Mouse (Mus musculus): Measurements from ENCODE around the gene H2al1h. TPM values are rescaled to one million over a fixed set of nuclear protein-coding genes. Genes with fewer than 3 reads are reported as not detected.
"Not testable (repeated sequence)": the region's sequence is repeated elsewhere in the genome, so short reads cannot be mapped to it uniquely, and the experiment has no call there.

The H2al1h gene
- polyA plus RNA-seq (2012; ENCODE audit: insufficient read depth, insufficient read length, missing spikeins): not detected in 2 replicates

DNA sequence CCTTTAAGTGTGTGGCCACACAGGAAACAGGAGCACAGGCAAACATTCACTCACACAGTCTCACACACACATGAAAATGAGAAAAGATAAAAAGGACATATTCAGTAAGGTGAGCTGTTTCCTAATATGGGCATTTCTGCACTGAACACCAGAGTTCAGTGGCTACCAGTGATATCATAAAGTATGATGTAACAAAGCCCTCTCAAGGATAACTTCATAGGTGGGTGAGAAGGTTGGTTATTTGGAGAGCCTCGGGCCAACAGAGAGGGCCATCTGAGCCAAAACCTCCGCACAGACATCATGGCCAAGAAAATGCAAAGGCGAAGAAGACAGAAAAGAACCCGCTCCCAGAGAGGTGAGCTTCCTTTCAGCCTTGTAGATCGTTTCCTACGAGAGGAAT, at the start of gene H2al1h:
Gene H2al1h (plus strand): TSS at position 301 of the 400 bp plus-strand sequence.
- H3K27ac ChIP-seq (replicated peaks; ENCODE audit: low read depth, low read length); H3K4me3 ChIP-seq (ENCODE audit: insufficient read depth, low read depth, low read length); H3K4me1 ChIP-seq (ENCODE audit: control insufficient read depth, insufficient read depth, insufficient read length, low read length): not testable (repeated sequence)

DNA sequence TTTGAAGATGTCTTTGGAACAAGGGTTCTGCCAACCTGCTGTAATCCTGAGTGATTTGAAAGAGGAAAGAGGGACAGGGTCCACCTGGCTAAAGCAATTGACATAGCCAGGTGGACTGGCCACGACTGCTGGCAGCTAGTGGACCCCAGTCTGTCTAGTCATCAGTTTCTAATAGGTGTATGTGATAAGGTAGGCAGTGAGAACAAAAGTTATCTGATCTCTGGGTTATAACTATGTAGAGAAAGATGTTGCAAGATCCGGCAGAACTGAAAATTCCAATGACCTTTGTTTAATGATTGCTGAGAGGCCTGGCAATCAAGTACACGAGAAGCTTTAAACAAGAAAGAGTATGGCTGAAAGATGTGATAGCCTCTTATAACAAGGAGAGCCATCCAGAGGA, 48.1 kb upstream of the H2al1h start:
- Histone ChIP-seq H3K27ac (replicated peaks; ENCODE audit: low read depth, low read length) (no peak overlapping the region), H3K4me1 (ENCODE audit: control insufficient read depth, insufficient read depth, insufficient read length, low read length) (no peaks in the 10 kb centered on the region), H3K4me3 (ENCODE audit: insufficient read depth, low read depth, low read length) (no peak overlapping the region)

DNA sequence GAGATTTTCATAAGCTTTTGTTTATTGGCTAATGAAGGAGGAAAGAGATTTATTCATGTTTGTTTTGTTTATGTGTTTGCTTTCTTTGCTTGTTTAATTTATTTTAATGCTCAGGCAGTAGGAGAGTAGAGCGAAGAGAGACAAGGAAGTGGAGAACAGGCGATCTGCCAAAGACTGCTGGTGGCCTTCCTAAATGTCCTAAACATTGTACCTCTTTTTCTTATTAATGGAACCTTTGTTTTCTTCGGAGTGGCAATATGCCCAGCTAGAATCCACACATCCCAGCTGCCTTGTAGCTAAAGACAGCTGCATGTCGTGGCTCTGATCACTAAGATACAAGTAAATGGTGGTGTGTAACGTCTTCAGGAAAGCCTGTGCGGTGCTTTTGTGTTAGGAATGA, 44.2 kb upstream of the H2al1h start:
- H3K4me3 ChIP-seq (ENCODE audit: insufficient read depth, low read depth, low read length): no peak overlapping the region
- H3K27ac ChIP-seq (replicated peaks; ENCODE audit: low read depth, low read length): no peak overlapping the region

DNA sequence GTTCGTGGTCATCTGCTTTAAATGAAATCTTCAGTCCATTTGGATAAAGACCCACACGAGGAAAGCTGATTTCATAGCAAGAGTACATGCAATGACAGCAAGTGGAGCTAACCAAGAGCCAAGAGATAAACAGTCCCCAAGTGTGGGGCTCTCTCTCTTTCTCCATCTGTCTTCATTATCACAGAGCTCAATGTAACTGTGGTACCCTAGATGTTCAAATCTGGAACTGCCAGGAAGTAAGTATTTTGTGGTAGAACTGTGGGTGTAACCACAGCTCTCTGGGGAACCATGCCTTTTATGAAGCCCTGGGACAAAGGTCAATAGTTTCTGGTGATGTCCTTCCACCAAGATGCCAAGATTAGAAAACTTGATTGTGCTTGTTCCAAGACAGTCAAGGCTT, 40.6 kb upstream of the H2al1h start:
- no peak overlapping the region for H3K4me3 ChIP-seq (ENCODE audit: insufficient read depth, low read depth, low read length)
- no peak overlapping the region for H3K27ac ChIP-seq (replicated peaks; ENCODE audit: low read depth, low read length)
- no peaks in the 10 kb centered on the region for H3K4me1 ChIP-seq (ENCODE audit: control insufficient read depth, insufficient read depth, insufficient read length, low read length)

More for the DNA sequence above, 44.2 kb upstream of the H2al1h start:
- H3K4me1 ChIP-seq (ENCODE audit: control insufficient read depth, insufficient read depth, insufficient read length, low read length): no peaks in the 10 kb centered on the region

DNA sequence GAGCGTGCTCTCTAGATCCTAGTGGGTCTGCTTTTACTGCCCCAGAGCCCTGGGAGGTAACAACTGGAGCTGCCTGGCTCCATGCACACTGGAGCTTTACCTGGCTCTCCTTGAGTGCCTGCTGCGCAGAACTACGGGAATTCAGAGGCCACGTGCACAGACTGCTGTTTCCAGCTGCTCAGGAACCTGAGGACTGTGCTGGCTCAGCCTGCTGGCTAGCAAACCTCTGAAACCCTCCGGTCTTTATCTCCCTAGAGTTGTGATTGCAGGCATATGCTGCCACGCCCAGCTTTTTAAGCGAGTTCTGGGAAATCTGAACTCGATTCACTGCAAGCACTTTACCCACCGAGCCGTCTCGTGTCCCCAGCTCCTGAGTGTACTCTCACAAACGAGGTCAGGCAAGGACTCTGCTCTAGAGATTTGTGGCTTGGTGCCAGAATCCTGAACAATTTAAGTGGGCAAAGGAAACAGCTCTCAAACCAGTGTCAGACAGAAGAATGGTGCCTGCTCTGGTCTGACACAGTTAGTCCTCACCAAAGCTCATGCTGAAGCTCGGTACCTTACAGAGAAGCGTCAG, 32.9 kb upstream of the H2al1h start:
- H3K27ac ChIP-seq (replicated peaks; ENCODE audit: low read depth, low read length): no peak overlapping the region
- no peak overlapping the region for H3K4me3 ChIP-seq (ENCODE audit: insufficient read depth, low read depth, low read length)
- H3K4me1 ChIP-seq (ENCODE audit: control insufficient read depth, insufficient read depth, insufficient read length, low read length): no peaks in the 10 kb centered on the region

DNA sequence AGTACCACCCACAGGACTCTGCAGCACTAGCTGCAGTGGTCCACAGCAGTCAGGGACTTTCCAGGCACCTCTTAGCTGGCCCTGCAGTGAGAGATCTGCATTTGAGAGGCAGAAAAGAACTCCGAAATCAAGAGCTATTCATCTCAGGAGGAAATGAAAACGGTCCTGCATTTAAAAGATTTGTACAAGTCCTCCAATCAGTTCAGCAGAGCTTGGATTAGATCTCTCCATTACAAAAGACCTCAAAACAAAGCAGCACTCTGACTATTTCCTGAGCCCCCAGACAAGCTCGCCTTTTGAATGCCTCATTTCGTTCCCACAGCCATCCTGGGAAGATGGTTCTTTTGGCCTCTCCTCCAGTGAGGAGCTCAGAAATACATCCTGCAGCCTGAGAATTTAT, 32.0 kb upstream of the H2al1h start:
- no peak overlapping the region for H3K27ac ChIP-seq (replicated peaks; ENCODE audit: low read depth, low read length)
- no peaks in the 10 kb centered on the region for H3K4me1 ChIP-seq (ENCODE audit: control insufficient read depth, insufficient read depth, insufficient read length, low read length)
- no peak overlapping the region for H3K4me3 ChIP-seq (ENCODE audit: insufficient read depth, low read depth, low read length)

DNA sequence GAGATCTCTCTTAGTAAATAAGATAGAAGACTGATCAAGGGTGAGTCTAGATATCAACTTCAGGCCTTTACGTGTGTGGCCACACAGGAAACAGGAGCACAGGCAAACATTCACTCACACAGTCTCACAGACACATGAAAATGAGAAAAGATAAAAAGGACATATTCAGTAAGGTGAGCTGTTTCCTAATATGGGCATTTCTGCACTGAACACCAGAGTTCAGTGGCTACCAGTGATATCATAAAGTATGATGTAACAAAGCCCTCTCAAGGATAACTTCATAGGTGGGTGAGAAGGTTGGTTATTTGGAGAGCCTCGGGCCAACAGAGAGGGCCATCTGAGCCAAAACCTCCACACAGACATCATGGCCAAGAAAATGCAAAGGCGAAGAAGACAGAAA, 22.3 kb upstream of the H2al1h start, which contains the start of gene H2al1a:
Gene H2al1a (plus strand): TSS at position 301 of the 400 bp plus-strand sequence.
- not testable (repeated sequence) for H3K27ac ChIP-seq (replicated peaks; ENCODE audit: low read depth, low read length); H3K4me3 ChIP-seq (ENCODE audit: insufficient read depth, low read depth, low read length); H3K4me1 ChIP-seq (ENCODE audit: control insufficient read depth, insufficient read depth, insufficient read length, low read length)

DNA sequence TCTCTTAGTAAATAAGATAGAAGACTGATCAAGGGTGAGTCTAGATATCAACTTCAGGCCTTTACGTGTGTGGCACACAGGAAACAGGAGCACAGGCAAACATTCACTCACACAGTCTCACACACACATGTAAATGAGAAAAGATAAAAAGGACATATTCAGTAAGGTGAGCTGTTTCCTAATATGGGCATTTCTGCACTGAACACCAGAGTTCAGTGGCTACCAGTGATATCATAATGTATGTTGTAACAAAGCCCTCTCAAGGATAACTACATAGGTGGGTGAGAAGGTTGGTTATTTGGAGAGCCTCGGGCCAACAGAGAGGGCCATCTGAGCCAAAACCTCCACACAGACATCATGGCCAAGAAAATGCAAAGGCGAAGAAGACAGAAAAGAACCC, 19.2 kb upstream of the H2al1h start, which contains the start of gene H2al1b:
Gene H2al1b (plus strand): TSS at position 301 of the 400 bp plus-strand sequence.
- not testable (repeated sequence) for H3K27ac ChIP-seq (replicated peaks; ENCODE audit: low read depth, low read length); H3K4me3 ChIP-seq (ENCODE audit: insufficient read depth, low read depth, low read length); H3K4me1 ChIP-seq (ENCODE audit: control insufficient read depth, insufficient read depth, insufficient read length, low read length)

DNA sequence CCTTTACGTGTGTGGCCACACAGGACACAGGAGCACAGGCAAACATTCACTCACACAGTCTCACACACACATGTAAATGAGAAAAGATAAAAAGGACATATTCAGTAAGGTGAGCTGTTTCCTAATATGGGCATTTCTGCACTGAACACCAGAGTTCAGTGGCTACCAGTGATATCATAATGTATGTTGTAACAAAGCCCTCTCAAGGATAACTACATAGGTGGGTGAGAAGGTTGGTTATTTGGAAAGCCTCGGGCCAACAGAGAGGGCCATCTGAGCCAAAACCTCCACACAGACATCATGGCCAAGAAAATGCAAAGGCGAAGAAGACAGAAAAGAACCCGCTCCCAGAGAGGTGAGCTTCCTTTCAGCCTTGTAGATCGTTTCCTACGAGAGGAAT, 15.9 kb upstream of the H2al1h start, which contains the start of gene H2al1c:
Gene H2al1c (plus strand): TSS at position 301 of the 400 bp plus-strand sequence.
- H3K4me3 ChIP-seq (ENCODE audit: insufficient read depth, low read depth, low read length); H3K4me1 ChIP-seq (ENCODE audit: control insufficient read depth, insufficient read depth, insufficient read length, low read length); H3K27ac ChIP-seq (replicated peaks; ENCODE audit: low read depth, low read length): not testable (repeated sequence)

DNA sequence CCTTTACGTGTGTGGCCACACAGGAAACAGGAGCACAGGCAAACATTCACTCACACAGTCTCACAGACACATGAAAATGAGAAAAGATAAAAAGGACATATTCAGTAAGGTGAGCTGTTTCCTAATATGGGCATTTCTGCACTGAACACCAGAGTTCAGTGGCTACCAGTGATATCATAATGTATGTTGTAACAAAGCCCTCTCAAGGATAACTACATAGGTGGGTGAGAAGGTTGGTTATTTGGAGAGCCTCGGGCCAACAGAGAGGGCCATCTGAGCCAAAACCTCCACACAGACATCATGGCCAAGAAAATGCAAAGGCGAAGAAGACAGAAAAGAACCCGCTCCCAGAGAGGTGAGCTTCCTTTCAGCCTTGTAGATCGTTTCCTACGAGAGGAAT, 12.8 kb upstream of the H2al1h start, which contains the start of gene H2al1d:
Gene H2al1d (plus strand): TSS at position 301 of the 400 bp plus-strand sequence.
- H3K4me3 ChIP-seq (ENCODE audit: insufficient read depth, low read depth, low read length); H3K27ac ChIP-seq (replicated peaks; ENCODE audit: low read depth, low read length); H3K4me1 ChIP-seq (ENCODE audit: control insufficient read depth, insufficient read depth, insufficient read length, low read length): not testable (repeated sequence)

DNA sequence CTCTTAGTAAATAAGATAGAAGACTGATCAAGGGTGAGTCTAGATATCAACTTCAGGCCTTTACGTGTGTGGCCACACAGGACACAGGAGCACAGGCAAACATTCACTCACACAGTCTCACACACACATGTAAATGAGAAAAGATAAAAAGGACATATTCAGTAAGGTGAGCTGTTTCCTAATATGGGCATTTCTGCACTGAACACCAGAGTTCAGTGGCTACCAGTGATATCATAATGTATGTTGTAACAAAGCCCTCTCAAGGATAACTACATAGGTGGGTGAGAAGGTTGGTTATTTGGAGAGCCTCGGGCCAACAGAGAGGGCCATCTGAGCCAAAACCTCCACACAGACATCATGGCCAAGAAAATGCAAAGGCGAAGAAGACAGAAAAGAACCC, 9.7 kb upstream of the H2al1h start, which contains the start of gene H2al1e:
Gene H2al1e (plus strand): TSS at position 301 of the 400 bp plus-strand sequence.
- not testable (repeated sequence) for H3K4me3 ChIP-seq (ENCODE audit: insufficient read depth, low read depth, low read length); H3K27ac ChIP-seq (replicated peaks; ENCODE audit: low read depth, low read length); H3K4me1 ChIP-seq (ENCODE audit: control insufficient read depth, insufficient read depth, insufficient read length, low read length)

DNA sequence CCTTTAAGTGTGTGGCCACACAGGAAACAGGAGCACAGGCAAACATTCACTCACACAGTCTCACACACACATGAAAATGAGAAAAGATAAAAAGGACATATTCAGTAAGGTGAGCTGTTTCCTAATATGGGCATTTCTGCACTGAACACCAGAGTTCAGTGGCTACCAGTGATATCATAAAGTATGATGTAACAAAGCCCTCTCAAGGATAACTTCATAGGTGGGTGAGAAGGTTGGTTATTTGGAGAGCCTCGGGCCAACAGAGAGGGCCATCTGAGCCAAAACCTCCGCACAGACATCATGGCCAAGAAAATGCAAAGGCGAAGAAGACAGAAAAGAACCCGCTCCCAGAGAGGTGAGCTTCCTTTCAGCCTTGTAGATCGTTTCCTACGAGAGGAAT, 6.4 kb upstream of the H2al1h start, which contains the start of gene H2al1f:
Gene H2al1f (plus strand): TSS at position 301 of the 400 bp plus-strand sequence.
- H3K4me3 ChIP-seq (ENCODE audit: insufficient read depth, low read depth, low read length); H3K4me1 ChIP-seq (ENCODE audit: control insufficient read depth, insufficient read depth, insufficient read length, low read length); H3K27ac ChIP-seq (replicated peaks; ENCODE audit: low read depth, low read length): not testable (repeated sequence)

DNA sequence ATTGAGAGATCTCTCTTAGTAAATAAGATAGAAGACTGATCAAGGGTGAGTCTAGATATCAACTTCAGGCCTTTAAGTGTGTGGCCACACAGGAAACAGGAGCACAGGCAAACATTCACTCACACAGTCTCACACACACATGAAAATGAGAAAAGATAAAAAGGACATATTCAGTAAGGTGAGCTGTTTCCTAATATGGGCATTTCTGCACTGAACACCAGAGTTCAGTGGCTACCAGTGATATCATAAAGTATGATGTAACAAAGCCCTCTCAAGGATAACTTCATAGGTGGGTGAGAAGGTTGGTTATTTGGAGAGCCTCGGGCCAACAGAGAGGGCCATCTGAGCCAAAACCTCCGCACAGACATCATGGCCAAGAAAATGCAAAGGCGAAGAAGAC, 3.3 kb upstream of the H2al1h start, which contains the start of gene H2al1g:
Gene H2al1g (plus strand): TSS at position 301 of the 400 bp plus-strand sequence.
- H3K4me1 ChIP-seq (ENCODE audit: control insufficient read depth, insufficient read depth, insufficient read length, low read length); H3K4me3 ChIP-seq (ENCODE audit: insufficient read depth, low read depth, low read length); H3K27ac ChIP-seq (replicated peaks; ENCODE audit: low read depth, low read length): not testable (repeated sequence)

DNA sequence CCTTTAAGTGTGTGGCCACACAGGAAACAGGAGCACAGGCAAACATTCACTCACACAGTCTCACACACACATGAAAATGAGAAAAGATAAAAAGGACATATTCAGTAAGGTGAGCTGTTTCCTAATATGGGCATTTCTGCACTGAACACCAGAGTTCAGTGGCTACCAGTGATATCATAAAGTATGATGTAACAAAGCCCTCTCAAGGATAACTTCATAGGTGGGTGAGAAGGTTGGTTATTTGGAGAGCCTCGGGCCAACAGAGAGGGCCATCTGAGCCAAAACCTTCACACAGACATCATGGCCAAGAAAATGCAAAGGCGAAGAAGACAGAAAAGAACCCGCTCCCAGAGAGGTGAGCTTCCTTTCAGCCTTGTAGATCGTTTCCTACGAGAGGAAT, 3.1 kb downstream of the H2al1h start, which contains the start of gene H2al1i:
Gene H2al1i (plus strand): TSS at position 301 of the 400 bp plus-strand sequence.
- H3K27ac ChIP-seq (replicated peaks; ENCODE audit: low read depth, low read length); H3K4me3 ChIP-seq (ENCODE audit: insufficient read depth, low read depth, low read length); H3K4me1 ChIP-seq (ENCODE audit: control insufficient read depth, insufficient read depth, insufficient read length, low read length): not testable (repeated sequence)

DNA sequence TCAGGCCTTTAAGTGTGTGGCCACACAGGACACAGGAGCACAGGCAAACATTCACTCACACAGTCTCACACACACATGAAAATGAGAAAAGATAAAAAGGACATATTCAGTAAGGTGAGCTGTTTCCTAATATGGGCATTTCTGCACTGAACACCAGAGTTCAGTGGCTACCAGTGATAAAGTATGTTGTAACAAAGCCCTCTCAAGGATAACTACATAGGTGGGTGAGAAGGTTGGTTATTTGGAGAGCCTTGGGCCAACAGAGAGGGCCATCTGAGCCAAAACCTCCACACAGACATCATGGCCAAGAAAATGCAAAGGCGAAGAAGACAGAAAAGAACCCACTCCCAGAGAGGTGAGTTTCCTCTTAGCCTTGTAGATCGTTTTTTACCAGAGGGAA, 6.2 kb downstream of the H2al1h start, which contains the start of gene H2al1j:
Gene H2al1j (plus strand): TSS at position 301 of the 400 bp plus-strand sequence.
- H3K4me3 ChIP-seq (ENCODE audit: insufficient read depth, low read depth, low read length); H3K4me1 ChIP-seq (ENCODE audit: control insufficient read depth, insufficient read depth, insufficient read length, low read length); H3K27ac ChIP-seq (replicated peaks; ENCODE audit: low read depth, low read length): not testable (repeated sequence)

DNA sequence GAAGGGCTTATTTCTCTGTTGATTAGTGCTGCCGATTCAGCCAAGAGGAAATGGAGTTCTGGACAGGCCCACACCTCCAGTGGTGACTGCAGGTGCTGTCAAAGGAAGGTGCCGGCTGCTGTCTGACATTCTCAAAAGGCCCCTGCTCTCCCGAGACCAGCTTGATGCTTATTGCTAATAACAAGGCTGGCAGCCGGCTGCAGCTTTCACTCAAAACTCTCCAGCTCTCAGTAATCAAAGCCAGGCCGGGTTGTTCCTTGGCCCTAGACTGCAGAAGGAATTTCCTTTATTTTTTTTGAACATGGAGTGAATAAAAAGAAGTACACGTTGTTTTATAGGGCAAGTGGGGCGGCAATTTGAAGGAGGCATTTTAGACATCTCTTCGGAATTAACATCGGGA, 24.5 kb downstream of the H2al1h start:
- Histone ChIP-seq H3K4me1 (ENCODE audit: control insufficient read depth, insufficient read depth, insufficient read length, low read length) (no peaks in the 10 kb centered on the region), H3K4me3 (ENCODE audit: insufficient read depth, low read depth, low read length) (no peak overlapping the region), H3K27ac (replicated peaks; ENCODE audit: low read depth, low read length) (no peak overlapping the region)

Measured in brown adipose tissue, adult 24 weeks (tissue).